Mouse (Mus musculus) cerebellum, adult 11 months (tissue): ENCODE data around the gene Cldn12.

Source experiments
- DNase-seq: peaks from one replicate; pipeline ENCODE4 v3.0.0; 2022

Cldn12 gene

DNA sequence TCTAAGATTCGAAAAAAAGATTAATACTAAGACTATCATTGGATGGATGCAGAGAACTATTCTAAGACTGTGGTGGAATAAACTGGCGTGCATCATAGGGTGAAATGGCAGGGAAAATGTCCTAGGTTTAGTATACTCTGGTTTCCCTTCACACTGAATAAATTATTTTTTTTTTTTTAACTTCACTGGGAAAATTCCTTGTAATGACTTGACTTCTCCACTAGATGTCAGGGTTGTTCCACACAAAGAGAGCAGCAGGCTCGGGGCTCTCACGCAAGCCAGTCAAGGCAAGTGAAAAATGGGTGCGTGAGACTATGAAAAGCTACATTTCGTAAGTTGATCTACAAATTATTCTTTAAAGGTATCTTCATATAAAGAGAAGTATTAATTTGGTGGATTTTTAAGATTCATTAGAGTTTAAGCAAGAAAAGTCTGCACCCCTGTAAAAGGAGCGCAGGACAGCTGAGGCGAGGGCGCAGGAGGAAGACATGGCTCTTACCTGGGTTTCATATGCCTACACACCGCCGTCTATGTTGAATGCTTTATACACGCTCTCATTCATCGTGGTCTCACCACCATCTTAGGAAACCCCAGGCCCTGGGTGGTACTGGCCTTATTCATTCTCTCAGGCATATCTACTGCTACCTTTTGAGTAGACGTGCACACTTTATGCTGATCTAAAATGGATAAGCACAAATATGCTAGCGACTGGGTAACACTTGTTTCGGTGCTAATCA, 20.3 kb downstream of the Cldn12 start:
- DNase-seq: no peak

DNA sequence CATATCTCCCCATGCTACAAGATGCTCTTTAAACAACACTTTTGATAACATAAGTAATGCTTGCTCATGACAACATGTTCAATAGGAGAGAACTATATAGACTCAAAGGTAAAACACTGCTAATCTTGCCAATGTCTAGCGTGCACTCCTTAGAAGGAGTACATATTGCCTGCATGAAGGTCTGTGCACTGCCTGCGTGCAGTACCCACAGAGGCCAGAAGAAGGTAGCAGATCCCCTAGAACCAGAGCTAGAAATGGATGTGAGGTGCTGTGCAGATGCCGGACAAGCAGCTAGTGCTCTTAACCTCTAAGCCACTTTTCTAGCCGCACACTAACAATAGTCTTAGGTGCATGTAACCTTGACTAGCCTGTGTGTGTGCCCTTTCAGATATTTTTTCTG, 22.6 kb downstream of the Cldn12 start:
- no peak for DNase-seq

DNA sequence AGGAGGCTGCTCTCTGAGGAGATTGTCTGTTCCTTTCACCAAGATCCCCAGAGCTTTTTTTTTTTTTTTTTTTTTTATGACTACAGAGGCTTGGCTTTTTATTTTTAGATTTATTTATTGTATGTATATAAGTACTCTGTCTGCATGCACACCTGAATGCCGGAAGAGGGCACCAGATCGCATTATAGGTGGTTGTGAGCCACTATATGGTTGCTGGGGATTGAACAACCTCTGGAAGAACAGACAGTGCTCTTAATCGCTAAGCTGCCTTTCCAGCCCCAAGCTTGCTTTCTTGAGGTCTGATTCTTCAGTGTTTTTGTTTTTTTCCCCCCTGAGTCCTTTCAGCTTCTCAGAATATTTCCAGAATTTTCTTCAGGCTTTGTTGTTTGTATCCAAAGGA, 28.7 kb downstream of the Cldn12 start:
- DNase-seq: no peak

DNA sequence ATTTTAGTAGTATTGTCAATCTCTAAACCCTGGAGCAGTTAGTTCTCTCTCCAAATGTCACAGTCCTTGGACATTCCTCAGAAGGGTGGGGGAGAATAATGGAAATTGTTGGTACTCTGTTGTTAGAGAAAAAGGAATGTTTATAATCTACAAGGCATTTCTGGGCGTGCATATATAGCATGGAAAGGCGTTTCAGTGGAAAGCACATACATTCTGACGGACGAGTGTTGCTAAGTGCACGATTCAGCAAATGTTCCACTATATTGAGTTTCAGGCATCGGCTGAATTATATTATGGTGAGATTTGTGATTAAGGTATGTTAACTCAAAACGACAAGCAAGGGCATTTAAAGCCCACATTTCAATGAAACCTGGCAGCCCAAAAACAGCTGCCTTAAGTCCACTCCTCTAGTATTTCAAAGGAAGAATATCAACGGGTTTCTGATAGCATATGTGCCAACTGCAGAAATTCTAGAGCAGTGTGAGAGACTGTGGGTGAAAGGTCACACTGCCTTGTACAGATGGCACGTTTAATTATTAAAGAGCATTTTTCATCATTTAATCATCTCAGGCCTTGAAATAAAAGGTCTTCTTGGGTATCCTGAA, 31.4 kb downstream of the Cldn12 start:
- DNase-seq: no peak

DNA sequence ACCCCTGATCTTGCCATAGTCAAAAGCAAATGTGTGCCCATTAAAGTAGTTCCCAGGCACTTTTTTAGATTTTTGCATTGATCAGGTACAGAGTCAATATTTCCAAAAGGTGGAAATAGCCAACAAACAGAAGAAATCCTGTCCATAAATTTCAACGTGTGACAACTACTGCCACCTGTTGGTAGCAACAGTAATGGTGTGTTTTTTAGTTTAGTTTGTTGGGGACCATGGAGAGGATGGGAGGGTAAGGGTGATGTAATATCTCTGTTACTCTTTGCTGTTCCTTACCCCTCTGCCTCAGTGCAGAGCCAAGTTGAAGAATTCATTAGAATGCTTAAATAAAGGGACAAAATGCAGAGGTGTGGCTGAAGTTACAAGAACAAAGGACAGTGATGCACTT, 33.1 kb downstream of the Cldn12 start:
- no peak for DNase-seq

DNA sequence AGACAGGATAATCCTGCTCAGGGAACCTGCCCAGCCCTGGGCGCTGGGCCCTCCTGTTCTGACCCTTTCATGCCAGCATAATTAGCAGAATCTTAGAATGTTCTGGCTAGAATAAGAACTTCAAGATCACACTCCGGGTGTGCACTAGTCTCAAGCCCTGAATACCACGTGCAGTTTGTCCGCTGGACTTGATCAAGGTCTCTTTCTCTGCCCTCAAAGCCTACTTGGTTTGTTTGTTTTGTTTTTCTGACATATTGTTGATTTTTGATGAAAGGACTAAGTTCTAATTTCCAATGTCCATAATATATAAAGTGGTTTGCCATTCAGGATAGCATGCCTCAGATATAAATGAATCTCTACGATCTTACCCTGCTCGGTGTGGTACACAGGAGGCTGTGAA, 35.7 kb downstream of the Cldn12 start, which contains the start of gene 1700015F17Rik:
TSS of gene 1700015F17Rik (minus strand) at position 101 of the 400 bp plus-strand sequence.
- DNase-seq: no peak

DNA sequence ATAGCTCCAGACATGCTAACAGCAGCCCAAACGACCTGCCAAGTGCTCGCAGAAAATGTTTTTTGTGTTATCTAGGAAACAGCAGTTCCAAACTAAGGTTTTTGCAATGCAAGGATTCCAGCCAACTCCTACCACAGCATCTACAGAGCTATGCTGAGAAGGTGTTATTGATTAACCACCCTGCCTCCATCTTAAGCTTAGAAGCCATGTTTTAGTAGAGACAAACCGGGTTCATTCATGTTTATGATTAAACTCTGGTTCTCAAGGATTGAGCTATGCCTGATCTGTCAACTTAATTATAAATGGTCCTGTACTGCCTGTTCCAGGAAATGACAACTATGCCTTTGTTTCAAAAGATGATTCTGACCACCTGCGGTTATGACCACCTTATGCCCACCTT, 38.6 kb downstream of the Cldn12 start:
- no peak for DNase-seq

DNA sequence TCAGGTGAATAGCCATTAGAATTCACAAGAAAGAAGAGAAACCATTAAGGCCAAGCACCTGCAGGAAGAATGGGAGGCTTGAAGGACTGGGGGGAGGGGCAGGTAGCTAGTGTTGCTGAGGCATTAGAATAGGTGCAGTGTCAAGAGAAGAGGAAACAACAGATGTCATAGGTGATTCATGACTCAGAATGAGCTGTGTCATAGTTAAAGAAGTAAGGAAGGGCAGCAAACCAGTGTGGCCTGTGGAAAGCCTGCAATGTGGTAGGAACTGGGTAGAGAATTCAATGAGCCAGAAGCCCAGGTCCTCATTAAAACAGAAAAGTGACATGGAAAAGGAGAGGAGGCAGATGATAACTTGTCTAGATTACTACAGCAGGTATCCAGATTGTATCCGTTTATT, 49.5 kb downstream of the Cldn12 start:
- DNase-seq: no peak
